Mouse (Mus musculus): Measurements from ENCODE around the gene Fastkd2. TPM values are rescaled to one million over a fixed set of nuclear protein-coding genes. Genes with fewer than 3 reads are reported as not detected.

Gene Fastkd2
- total and polyA plus RNA-seq, 3 experiments: 2.2 to 115 (median 65.4) TPM

DNA sequence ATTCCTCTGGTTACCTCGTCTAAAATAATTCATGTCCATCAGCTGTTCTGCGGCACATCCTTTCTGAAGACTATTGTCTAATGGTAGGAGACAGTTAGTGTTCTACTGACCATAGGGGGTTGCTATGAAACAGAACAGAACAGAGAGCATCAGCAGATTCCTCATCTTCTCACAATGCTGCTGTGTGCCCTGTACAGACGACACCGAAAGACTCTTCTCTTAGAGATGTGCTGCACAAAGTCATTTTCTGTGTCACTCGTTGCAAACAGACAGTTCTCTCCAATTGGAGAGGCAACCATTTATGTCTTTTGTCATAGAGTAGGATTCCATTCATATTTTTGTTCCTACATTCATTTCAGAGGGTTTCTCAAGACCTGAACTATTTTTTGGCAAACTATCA, 38.8 kb downstream of the Fastkd2 start, which contains the start of gene 4933402D24Rik:
4933402D24Rik (minus strand) TSS at position 101 of the 400 bp plus-strand sequence.
- H3K4me1 ChIP-seq (ENCODE audit: insufficient read depth, low read depth, low read length): no peaks in the 10 kb centered on the region
- no peak for TF ChIP-seq TAL1 (conservative IDR thresholded peaks at IDR 0.05; ENCODE audit: low read depth, low read length)
- no peak for TF ChIP-seq GATA1 (IDR thresholded peaks at IDR 0.05; ENCODE audit: borderline replicate concordance, low read length)
- no peak for TF ChIP-seq POLR2AphosphoS5 (IDR thresholded peaks at IDR 0.05; ENCODE audit: insufficient replicate concordance, low read depth, low read length)
- no peak for TF ChIP-seq CTCF (IDR thresholded peaks at IDR 0.05; ENCODE audit: low read depth, low read length)
- TF ChIP-seq GATA2 (IDR thresholded peaks at IDR 0.05; ENCODE audit: borderline replicate concordance, low read depth, low read length): no peak
- H3K4me3 ChIP-seq (ENCODE audit: low read depth, low read length): no peak within 1 kb of the TSS
- no peaks in the 10 kb centered on the region for H3K9me3 ChIP-seq (replicated peaks)
- DNase-seq (ENCODE audit: low spot score) (no peak), ATAC-seq (ENCODE audit: extremely low read depth, insufficient number of reproducible peaks, low FRiP score, poor library complexity, severe bottlenecking) (no peak)
- no peaks in the 10 kb centered on the region for H3K36me3 ChIP-seq (replicated peaks)
- H3K27me3 ChIP-seq (ENCODE audit: insufficient read depth, low read length): no peaks in the 10 kb centered on the region

DNA sequence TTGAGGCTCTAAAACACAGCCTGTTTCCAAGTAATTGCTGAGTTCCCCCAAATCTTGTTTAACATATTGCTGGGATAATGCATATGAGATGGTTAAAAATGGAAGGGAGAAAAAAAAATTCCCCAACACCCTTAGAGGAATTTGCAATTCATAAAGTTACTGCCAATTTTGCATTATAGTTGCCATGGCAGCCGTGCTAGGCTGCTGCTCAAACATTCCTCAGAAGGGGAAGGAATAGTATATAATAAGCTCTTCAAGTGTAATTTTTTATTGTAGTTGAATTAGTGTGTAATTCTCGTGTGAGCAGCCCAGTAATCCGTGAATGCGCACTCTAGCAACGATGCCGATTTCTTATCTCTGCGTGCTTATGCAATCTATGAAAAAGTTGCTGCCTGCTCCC, 39.9 kb downstream of the Fastkd2 start:
- no peak for TF ChIP-seq GATA2 (IDR thresholded peaks at IDR 0.05; ENCODE audit: borderline replicate concordance, low read depth, low read length)
- no peak for TF ChIP-seq GATA1 (IDR thresholded peaks at IDR 0.05; ENCODE audit: borderline replicate concordance, low read length)
- TF ChIP-seq POLR2AphosphoS5 (IDR thresholded peaks at IDR 0.05; ENCODE audit: insufficient replicate concordance, low read depth, low read length): no peak
- no peak for TF ChIP-seq TAL1 (conservative IDR thresholded peaks at IDR 0.05; ENCODE audit: low read depth, low read length)
- no peak for ATAC-seq (ENCODE audit: extremely low read depth, insufficient number of reproducible peaks, low FRiP score, poor library complexity, severe bottlenecking)
- no peaks in the 10 kb centered on the region for H3K9me3 ChIP-seq (replicated peaks)
- no peak overlapping the region for H3K4me3 ChIP-seq (ENCODE audit: low read depth, low read length)
- H3K36me3 ChIP-seq (replicated peaks): no peaks in the 10 kb centered on the region
- H3K27me3 ChIP-seq (ENCODE audit: insufficient read depth, low read length): no peaks in the 10 kb centered on the region
- no peaks in the 10 kb centered on the region for H3K4me1 ChIP-seq (ENCODE audit: insufficient read depth, low read depth, low read length)
- DNase-seq (ENCODE audit: low spot score): no peak

DNA sequence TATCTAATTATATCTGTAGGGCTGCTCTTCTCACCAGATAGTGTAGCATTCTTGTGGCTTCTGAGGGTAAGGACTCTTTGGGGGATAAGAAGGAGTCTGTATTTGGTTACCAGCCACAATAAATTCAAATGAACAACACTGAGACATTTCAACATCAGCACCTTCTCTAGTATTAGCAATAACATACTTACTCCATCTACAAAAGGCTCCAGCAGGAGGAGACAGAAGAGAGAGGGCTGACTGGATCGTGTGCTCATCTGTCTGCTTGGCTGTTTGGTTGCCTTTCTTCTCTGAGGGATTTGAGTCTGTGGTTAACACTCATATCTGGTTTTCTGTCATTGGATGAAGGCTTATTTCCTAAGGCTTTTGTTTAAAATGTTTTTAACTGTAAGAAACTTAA, 46.0 kb downstream of the Fastkd2 start:
- H3K4me1 ChIP-seq (ENCODE audit: insufficient read depth, low read depth, low read length): no peaks in the 10 kb centered on the region
- TF ChIP-seq POLR2AphosphoS5 (IDR thresholded peaks at IDR 0.05; ENCODE audit: insufficient replicate concordance, low read depth, low read length) (no peak), TAL1 (conservative IDR thresholded peaks at IDR 0.05; ENCODE audit: low read depth, low read length) (no peak), CTCF (IDR thresholded peaks at IDR 0.05; ENCODE audit: low read depth, low read length) (no peak), GATA1 (IDR thresholded peaks at IDR 0.05; ENCODE audit: borderline replicate concordance, low read length) (no peak), GATA2 (IDR thresholded peaks at IDR 0.05; ENCODE audit: borderline replicate concordance, low read depth, low read length) (no peak)
- ATAC-seq (ENCODE audit: extremely low read depth, insufficient number of reproducible peaks, low FRiP score, poor library complexity, severe bottlenecking) (no peak), DNase-seq (ENCODE audit: low spot score) (no peak)
- H3K27me3 ChIP-seq (ENCODE audit: insufficient read depth, low read length): peaks cover 5% of the 10 kb centered on the region
- no peaks in the 10 kb centered on the region for H3K36me3 ChIP-seq (replicated peaks)
- H3K4me3 ChIP-seq (ENCODE audit: low read depth, low read length): no peak overlapping the region
- no peaks in the 10 kb centered on the region for H3K9me3 ChIP-seq (replicated peaks)

DNA sequence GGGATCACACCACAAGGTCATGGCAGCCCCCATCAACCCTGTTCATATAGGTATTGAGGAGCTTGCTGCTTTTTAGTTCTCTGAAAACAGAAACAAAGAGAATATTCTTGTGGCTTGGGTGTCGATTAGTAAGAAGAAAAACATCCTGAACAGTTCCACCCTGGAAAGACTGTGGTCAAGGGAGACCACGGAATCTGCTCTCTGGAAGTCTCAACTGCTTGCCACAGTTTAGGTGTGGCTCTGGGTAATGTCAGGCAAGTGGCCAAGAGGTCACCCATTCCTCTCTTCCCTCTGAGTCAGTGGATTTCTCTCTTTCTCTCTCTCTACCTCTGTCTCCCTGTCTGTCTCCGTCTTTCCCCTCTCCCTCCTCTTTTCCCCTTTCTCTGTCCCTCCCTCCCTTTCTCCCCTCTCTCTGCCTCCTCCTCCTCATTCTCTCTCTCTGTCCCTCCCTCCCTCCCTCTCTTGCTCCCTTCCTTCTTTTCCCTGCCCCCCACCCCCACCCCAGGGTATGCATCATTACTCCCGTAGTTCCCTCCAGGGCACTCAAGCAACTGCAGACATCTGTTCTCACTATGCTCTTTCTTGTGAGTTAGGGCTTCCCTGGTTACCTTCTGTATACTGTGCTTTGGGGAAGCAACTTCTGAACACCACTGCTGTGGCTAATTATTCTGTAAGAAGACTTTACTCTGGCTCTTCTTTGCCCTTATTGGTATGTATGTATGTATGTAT, 46.7 kb downstream of the Fastkd2 start:
- Histone ChIP-seq H3K9me3 (replicated peaks) (no peaks in the 10 kb centered on the region), H3K27me3 (ENCODE audit: insufficient read depth, low read length) (peaks cover 5% of the 10 kb centered on the region), H3K4me1 (ENCODE audit: insufficient read depth, low read depth, low read length) (no peaks in the 10 kb centered on the region), H3K36me3 (replicated peaks) (no peaks in the 10 kb centered on the region), H3K4me3 (ENCODE audit: low read depth, low read length) (no peak overlapping the region)
- no peak for DNase-seq (ENCODE audit: low spot score)
- TF ChIP-seq POLR2AphosphoS5 (IDR thresholded peaks at IDR 0.05; ENCODE audit: insufficient replicate concordance, low read depth, low read length) (no peak), GATA1 (IDR thresholded peaks at IDR 0.05; ENCODE audit: borderline replicate concordance, low read length) (no peak), GATA2 (IDR thresholded peaks at IDR 0.05; ENCODE audit: borderline replicate concordance, low read depth, low read length) (no peak), CTCF (IDR thresholded peaks at IDR 0.05; ENCODE audit: low read depth, low read length) (no peak)
- no peak for ATAC-seq (ENCODE audit: extremely low read depth, insufficient number of reproducible peaks, low FRiP score, poor library complexity, severe bottlenecking)

DNA sequence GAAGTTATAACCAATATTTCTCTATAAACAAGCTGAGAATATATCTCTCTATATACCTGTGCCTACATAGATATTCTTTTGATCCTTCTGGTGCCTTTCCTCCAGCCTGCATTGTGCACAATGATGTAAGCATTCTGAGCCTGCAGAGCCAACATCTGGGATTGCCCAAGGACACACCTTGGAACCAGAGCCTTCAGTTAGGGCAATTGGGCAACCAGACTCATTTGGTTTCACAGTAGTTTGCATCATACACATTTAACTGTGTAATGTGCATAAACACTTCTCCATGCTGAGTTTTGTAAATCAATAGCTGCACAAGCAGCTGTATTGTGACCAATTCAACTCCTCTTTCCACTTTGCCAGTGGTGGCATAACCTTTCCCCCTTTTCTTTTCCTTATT, 63.9 kb downstream of the Fastkd2 start:
- H3K4me1 ChIP-seq (ENCODE audit: insufficient read depth, low read depth, low read length): no peaks in the 10 kb centered on the region
- H3K9me3 ChIP-seq (replicated peaks): no peaks in the 10 kb centered on the region
- TF ChIP-seq POLR2AphosphoS5 (IDR thresholded peaks at IDR 0.05; ENCODE audit: insufficient replicate concordance, low read depth, low read length) (no peak), TAL1 (conservative IDR thresholded peaks at IDR 0.05; ENCODE audit: low read depth, low read length) (no peak), GATA2 (IDR thresholded peaks at IDR 0.05; ENCODE audit: borderline replicate concordance, low read depth, low read length) (no peak), CTCF (IDR thresholded peaks at IDR 0.05; ENCODE audit: low read depth, low read length) (no peak)
- no peak overlapping the region for H3K4me3 ChIP-seq (ENCODE audit: low read depth, low read length)
- ATAC-seq (ENCODE audit: extremely low read depth, insufficient number of reproducible peaks, low FRiP score, poor library complexity, severe bottlenecking): no peak
- no peaks in the 10 kb centered on the region for H3K36me3 ChIP-seq (replicated peaks)
- no peak for DNase-seq (ENCODE audit: low spot score)
- no peaks in the 10 kb centered on the region for H3K27me3 ChIP-seq (ENCODE audit: insufficient read depth, low read length)

Other genes starting within 250 kb of the Fastkd2 start
- not detected in 2 replicates for gene Gm39653, start 114.6 kb upstream of the Fastkd2 start, total RNA-seq (2014; fragmentation: Nextera tagmentation)
- gene Gm39653, start 114.6 kb upstream of the Fastkd2 start, total RNA-seq (2017): not detected in 2 replicates
- gene Gm39653, start 114.6 kb upstream of the Fastkd2 start, polyA plus RNA-seq (2012): not detected in 2 replicates
- gene Dytn, start 43.7 kb upstream of the Fastkd2 start, total RNA-seq (2014; fragmentation: Nextera tagmentation): not detected in 2 replicates
- gene Dytn, start 43.7 kb upstream of the Fastkd2 start, total RNA-seq (2017): 0.12 and 0.33 TPM in 2 replicates
- gene Dytn, start 43.7 kb upstream of the Fastkd2 start, polyA plus RNA-seq (2012): not detected in 2 replicates
- not detected in 2 replicates for gene Mdh1b, start 296 bp upstream of the Fastkd2 start, total RNA-seq (2014; fragmentation: Nextera tagmentation)
- 0.11 and 0.12 TPM in 2 replicates for gene Mdh1b, start 296 bp upstream of the Fastkd2 start, total RNA-seq (2017)
- gene Mdh1b, start 296 bp upstream of the Fastkd2 start, polyA plus RNA-seq (2012): not detected in 2 replicates
- gene 4933402D24Rik, start 38.7 kb downstream of the Fastkd2 start, total RNA-seq (2014; fragmentation: Nextera tagmentation): not detected in 2 replicates
- 0.11 TPM in 1 of 2 replicates, not detected in the other for gene 4933402D24Rik, start 38.7 kb downstream of the Fastkd2 start, total RNA-seq (2017)
- gene 4933402D24Rik, start 38.7 kb downstream of the Fastkd2 start, polyA plus RNA-seq (2012): not detected in 2 replicates